Mouse (Mus musculus): ENCODE measurements at regions not wholly inside any gene's neighbourhood (a gene's known extent, or its start where the extent isn't known, plus 50 kb on each side); places are given as distances from the start of the nearest gene placed in this dataset.
"Not testable (repeated sequence)": the region's sequence is repeated elsewhere in the genome, so short reads cannot be mapped to it uniquely, and the experiment has no call there.

GRCm38 (mm10) chr13:65375273-65375672, 96.7 kb downstream of the Zfp369 start:
- 0 out of 2 replicates have a peak, but pooled peaks have one; percentile 57 for ATAC-seq (replicated peaks; ENCODE audit: low FRiP score, low TSS enrichment, poor library complexity, severe bottlenecking)

GRCm38 (mm10) chr13:65379411-65379810, 100.8 kb downstream of the Zfp369 start:
- ATAC-seq (replicated peaks; ENCODE audit: low FRiP score, low TSS enrichment, poor library complexity, severe bottlenecking), result not testable (repeated sequence)

- not testable (repeated sequence) for ATAC-seq (replicated peaks; ENCODE audit: low FRiP score, low TSS enrichment, poor library complexity, severe bottlenecking)
Measured at GRCm38 (mm10) chr13:65414990-65415389, 97.5 kb upstream of the Gm10139 start.

GRCm38 (mm10) chr13:65420201-65420600, 92.3 kb upstream of the Gm10139 start:
- not testable (repeated sequence) for ATAC-seq (replicated peaks; ENCODE audit: low FRiP score, low TSS enrichment, poor library complexity, severe bottlenecking)
